Mouse (Mus musculus): ENCODE measurements around the gene Best1. TPM values are rescaled to one million over a fixed set of nuclear protein-coding genes. Genes with fewer than 3 reads are reported as not detected.

Gene Best1
- polyA plus RNA-seq, 1 experiment = 0.31 TPM

DNA sequence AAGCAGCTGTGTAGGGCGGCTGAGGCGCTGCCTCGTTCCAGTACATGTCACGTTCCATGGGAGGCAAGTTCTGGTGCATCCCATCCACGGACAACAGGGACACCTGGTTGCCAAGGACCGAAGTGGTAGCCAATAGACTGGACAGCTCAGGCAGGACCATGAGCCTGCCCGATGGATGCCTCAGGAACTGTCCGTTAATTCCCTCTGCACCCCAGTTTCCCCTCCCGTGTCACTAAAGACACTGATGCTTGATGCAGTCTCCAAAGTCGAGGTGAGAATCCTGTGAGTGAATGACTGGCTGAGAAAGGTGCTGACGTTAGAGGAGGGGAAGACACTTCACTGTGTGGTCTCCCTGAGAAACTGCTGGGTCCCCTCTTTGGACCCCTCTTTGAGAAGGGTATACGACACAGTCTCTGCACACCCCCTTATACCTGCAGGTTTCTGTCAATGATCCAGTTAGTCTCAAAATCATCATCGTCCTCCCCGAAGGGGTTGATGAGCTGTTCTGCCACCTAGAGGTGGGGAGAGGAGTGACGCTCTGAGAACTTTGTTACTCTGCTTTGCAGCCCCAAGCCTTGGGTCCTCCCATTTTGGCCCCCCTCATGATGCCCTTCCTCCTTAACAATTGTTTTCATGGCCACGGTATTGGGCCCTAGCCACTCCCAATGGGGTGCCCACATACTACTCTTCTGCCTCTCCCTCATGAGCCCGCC lies 12.1 kb downstream of the Best1 start:
- Histone ChIP-seq H3K27me3 (ENCODE audit: control insufficient read depth, insufficient read depth, low read length) (no peaks in the 10 kb centered on the region), H3K4me3 (ENCODE audit: control insufficient read depth, insufficient read depth, low read length) (no peak overlapping the region), H3K36me3 (ENCODE audit: control insufficient read depth, insufficient read depth, low read length) (peaks cover 18% of the 10 kb centered on the region), H3K4me1 (replicated peaks; ENCODE audit: control insufficient read depth, insufficient read depth, low read length) (peaks cover 15% of the 10 kb centered on the region), H3K27ac (ENCODE audit: control insufficient read depth, insufficient read depth, low read length) (no peak overlapping the region)
- peak; percentile 52 for DNase-seq
- 61% methylated on average over 17 of the region's 17 CpGs for WGBS
- TF ChIP-seq POLR2A (IDR thresholded peaks at IDR 0.05; ENCODE audit: control insufficient read depth, extremely low read depth, insufficient read depth, low read length, poor library complexity) = no peak
- TF ChIP-seq CTCF (IDR thresholded peaks at IDR 0.05; ENCODE audit: borderline replicate concordance, control insufficient read depth, extremely low read depth, insufficient read depth, low read length, poor library complexity) = peak; percentile 16; the same call in 1 of the 2 replicates

DNA sequence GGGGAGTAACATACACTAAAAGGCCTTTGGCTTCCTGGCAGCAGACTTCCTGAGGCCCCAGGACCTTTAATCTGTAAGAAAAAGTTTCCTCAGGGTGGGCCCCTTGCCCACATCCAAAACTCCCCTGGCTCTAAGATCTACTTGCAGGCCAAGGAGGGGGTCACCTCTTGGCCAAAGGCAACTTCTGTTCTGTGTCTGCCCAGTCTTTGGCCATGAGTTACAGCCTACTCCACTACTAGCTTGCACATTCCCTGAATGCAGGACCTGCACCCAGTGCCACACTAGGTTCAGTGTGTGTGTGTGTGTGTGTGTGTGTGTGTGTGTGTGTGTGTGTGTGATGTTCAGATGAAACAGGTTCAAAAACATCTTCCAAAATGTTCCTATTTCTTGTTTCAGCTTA lies 13.8 kb downstream of the Best1 start:
- peaks cover 13% of the 10 kb centered on the region for H3K4me1 ChIP-seq (replicated peaks; ENCODE audit: control insufficient read depth, insufficient read depth, low read length)
- no peak overlapping the region for H3K27ac ChIP-seq (ENCODE audit: control insufficient read depth, insufficient read depth, low read length)
- H3K4me3 ChIP-seq (ENCODE audit: control insufficient read depth, insufficient read depth, low read length) = no peak overlapping the region
- no peaks in the 10 kb centered on the region for H3K27me3 ChIP-seq (ENCODE audit: control insufficient read depth, insufficient read depth, low read length)
- H3K36me3 ChIP-seq (ENCODE audit: control insufficient read depth, insufficient read depth, low read length) = peaks cover 21% of the 10 kb centered on the region
- TF ChIP-seq CTCF (IDR thresholded peaks at IDR 0.05; ENCODE audit: borderline replicate concordance, control insufficient read depth, extremely low read depth, insufficient read depth, low read length, poor library complexity) (no peak), POLR2A (IDR thresholded peaks at IDR 0.05; ENCODE audit: control insufficient read depth, extremely low read depth, insufficient read depth, low read length, poor library complexity) (no peak)
- no peak for DNase-seq

DNA sequence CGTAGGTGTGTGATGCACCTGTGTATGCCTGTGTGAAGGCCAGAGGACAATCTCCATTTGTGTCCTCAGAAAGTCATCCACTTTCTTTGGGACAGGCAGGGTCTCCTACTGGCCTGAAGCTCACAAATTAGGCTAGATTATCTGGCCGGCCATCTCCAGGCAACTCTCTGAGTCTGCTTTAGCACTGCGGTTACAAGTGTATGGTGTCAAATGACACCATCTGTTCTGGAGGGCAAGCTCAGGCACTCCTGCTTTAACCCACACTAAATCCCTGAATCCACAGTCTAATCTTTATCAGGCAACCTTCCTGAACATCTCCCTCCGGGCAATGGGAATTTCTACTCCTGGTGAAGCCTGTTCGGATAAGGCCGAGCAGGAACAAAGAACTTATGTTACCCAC lies 14.2 kb downstream of the Best1 start:
- H3K36me3 ChIP-seq (ENCODE audit: control insufficient read depth, insufficient read depth, low read length) = peaks cover 21% of the 10 kb centered on the region
- H3K4me3 ChIP-seq (ENCODE audit: control insufficient read depth, insufficient read depth, low read length) = no peak overlapping the region
- H3K27ac ChIP-seq (ENCODE audit: control insufficient read depth, insufficient read depth, low read length) = no peak overlapping the region
- TF ChIP-seq POLR2A (IDR thresholded peaks at IDR 0.05; ENCODE audit: control insufficient read depth, extremely low read depth, insufficient read depth, low read length, poor library complexity) (no peak), CTCF (IDR thresholded peaks at IDR 0.05; ENCODE audit: borderline replicate concordance, control insufficient read depth, extremely low read depth, insufficient read depth, low read length, poor library complexity) (no peak)
- WGBS = 74% methylated on average over 6 of the region's 6 CpGs
- DNase-seq = no peak
- no peaks in the 10 kb centered on the region for H3K27me3 ChIP-seq (ENCODE audit: control insufficient read depth, insufficient read depth, low read length)
- peaks cover 13% of the 10 kb centered on the region for H3K4me1 ChIP-seq (replicated peaks; ENCODE audit: control insufficient read depth, insufficient read depth, low read length)

DNA sequence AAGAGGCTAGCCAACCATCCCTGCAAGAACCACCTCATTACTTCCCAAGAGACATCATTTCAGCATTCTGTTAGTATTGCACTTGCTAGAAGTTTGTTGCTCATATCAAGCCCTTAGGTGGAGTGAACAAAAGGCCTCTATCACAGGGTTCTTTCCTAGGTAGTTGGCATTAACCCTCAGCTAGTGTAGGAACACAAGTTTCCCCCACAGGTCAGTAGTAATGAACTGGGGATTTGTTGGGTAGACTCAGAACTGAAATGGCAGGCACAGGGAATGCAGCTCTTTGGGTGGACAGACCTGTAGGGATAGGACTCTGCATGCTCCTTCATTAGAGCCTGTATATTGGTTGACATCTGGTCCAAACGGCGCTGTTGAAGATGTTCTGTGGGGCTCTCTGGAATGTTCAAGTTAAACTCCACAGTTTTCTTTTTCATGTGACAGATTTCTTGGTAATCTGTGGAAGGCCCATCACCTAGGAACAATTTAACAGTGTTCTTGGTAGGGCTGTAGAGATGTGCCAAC lies 15.5 kb downstream of the Best1 start:
- Histone ChIP-seq H3K27me3 (ENCODE audit: control insufficient read depth, insufficient read depth, low read length) (no peaks in the 10 kb centered on the region), H3K36me3 (ENCODE audit: control insufficient read depth, insufficient read depth, low read length) (peaks cover 21% of the 10 kb centered on the region), H3K4me3 (ENCODE audit: control insufficient read depth, insufficient read depth, low read length) (no peak overlapping the region), H3K4me1 (replicated peaks; ENCODE audit: control insufficient read depth, insufficient read depth, low read length) (peaks cover 16% of the 10 kb centered on the region), H3K27ac (ENCODE audit: control insufficient read depth, insufficient read depth, low read length) (no peak overlapping the region)
- TF ChIP-seq CTCF (IDR thresholded peaks at IDR 0.05; ENCODE audit: borderline replicate concordance, control insufficient read depth, extremely low read depth, insufficient read depth, low read length, poor library complexity) (no peak), POLR2A (IDR thresholded peaks at IDR 0.05; ENCODE audit: control insufficient read depth, extremely low read depth, insufficient read depth, low read length, poor library complexity) (no peak)
- DNase-seq = no peak
- 96% methylated on average over 2 of the region's 2 CpGs for WGBS

DNA sequence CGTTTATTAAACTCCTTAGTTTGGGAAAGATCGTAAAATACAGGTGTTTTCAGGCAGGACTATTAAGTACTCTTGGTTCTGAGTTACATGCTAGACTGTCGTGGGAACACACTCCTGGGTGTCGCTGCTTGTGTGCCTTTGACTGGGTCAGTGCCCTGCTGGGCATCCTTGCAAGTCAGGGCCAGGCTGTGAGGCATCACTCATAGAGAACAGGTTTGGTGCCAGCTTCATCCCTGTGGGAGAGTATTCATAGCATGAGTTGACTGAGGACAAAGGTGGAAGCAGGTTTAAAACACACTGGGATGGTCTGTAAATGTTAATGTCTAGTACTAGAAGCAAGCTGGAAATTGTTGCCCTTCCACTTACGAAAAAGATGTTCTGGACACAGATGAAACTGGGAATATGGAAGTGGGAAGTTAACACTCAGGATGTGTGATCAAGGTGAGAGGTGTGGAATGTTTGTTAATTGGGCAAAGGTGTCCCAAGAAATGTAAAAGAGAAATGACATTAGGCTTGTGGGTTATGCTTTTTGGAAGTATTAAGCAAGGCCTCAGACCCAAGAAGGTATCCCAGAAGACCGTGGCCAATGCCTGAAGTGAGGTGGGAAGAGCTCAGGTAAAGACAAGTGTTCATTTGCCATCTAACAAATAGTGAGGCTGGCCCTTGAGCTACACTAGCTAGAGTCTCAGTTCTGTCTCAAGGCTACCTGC lies 16.1 kb downstream of the Best1 start:
- 97% methylated on average over 6 of the region's 6 CpGs for WGBS
- no peak for TF ChIP-seq CTCF (IDR thresholded peaks at IDR 0.05; ENCODE audit: borderline replicate concordance, control insufficient read depth, extremely low read depth, insufficient read depth, low read length, poor library complexity)
- TF ChIP-seq POLR2A (IDR thresholded peaks at IDR 0.05; ENCODE audit: control insufficient read depth, extremely low read depth, insufficient read depth, low read length, poor library complexity) = no peak

DNA sequence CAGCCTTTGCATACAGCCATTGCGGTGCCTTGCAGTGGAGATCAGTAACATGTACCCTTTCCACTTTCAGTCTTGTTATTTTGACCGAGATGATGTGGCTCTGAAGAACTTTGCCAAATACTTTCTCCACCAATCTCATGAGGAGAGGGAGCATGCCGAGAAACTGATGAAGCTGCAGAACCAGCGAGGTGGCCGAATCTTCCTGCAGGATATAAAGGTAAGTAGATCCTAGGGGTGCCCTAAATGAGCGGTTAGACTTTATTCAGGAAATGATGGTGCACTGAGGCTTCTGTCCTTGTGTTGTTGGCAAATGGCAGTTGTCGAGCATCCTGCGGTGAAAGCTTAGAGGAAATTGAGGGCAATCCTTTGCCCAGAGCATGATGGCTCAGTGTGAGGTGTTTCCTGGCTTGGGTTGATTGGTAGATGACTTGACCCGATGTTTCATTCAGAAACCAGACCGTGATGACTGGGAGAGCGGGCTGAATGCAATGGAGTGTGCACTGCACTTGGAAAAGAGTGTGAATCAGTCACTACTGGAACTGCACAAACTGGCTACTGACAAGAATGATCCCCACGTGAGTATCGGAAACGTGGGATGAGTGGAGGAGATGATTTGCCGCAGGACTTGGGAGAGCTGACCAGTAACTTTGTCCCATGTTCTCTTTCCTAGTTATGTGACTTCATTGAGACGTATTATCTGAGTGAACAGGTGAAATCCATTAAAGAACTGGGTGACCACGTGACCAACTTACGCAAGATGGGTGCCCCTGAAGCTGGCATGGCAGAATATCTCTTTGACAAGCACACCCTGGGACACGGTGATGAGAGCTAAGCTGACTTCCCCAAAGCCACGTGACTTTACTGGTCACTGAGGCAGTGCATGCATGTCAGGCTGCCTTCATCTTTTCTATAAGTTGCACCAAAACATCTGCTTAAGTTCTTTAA lies 17.1 kb downstream of the Best1 start:
- WGBS = 36% methylated on average over 20 of the region's 20 CpGs
- Histone ChIP-seq H3K36me3 (ENCODE audit: control insufficient read depth, insufficient read depth, low read length) (peaks cover 21% of the 10 kb centered on the region), H3K4me1 (replicated peaks; ENCODE audit: control insufficient read depth, insufficient read depth, low read length) (peaks cover 16% of the 10 kb centered on the region), H3K27ac (ENCODE audit: control insufficient read depth, insufficient read depth, low read length) (peak overlapping the region; percentile 81), H3K27me3 (ENCODE audit: control insufficient read depth, insufficient read depth, low read length) (no peaks in the 10 kb centered on the region), H3K4me3 (ENCODE audit: control insufficient read depth, insufficient read depth, low read length) (peak overlapping the region; percentile 37)
- TF ChIP-seq CTCF (IDR thresholded peaks at IDR 0.05; ENCODE audit: borderline replicate concordance, control insufficient read depth, extremely low read depth, insufficient read depth, low read length, poor library complexity) (no peak), POLR2A (IDR thresholded peaks at IDR 0.05; ENCODE audit: control insufficient read depth, extremely low read depth, insufficient read depth, low read length, poor library complexity) (no peak)
- no peak for DNase-seq

More for the DNA sequence above, 16.1 kb downstream of the Best1 start:
- H3K27me3 ChIP-seq (ENCODE audit: control insufficient read depth, insufficient read depth, low read length) = no peaks in the 10 kb centered on the region
- H3K36me3 ChIP-seq (ENCODE audit: control insufficient read depth, insufficient read depth, low read length) = peaks cover 21% of the 10 kb centered on the region
- H3K4me1 ChIP-seq (replicated peaks; ENCODE audit: control insufficient read depth, insufficient read depth, low read length) = peaks cover 16% of the 10 kb centered on the region
- DNase-seq = no peak
- no peak overlapping the region for H3K27ac ChIP-seq (ENCODE audit: control insufficient read depth, insufficient read depth, low read length)
- H3K4me3 ChIP-seq (ENCODE audit: control insufficient read depth, insufficient read depth, low read length) = no peak overlapping the region
